Mouse (Mus musculus): ENCODE data around the gene Ptchd4. TPM values are rescaled to one million over a fixed set of nuclear protein-coding genes. Genes with fewer than 3 reads are reported as not detected.

Gene Ptchd4
- polyA plus RNA-seq, 1 experiment from 2014 or later = 13.3 TPM

GRCm38 (mm10) chr17:42374881-42375280 is 59.1 kb downstream of the Ptchd4 start:
- 91% methylated on average over 4 of the region's 4 CpGs for WGBS
- H3K27ac ChIP-seq = no peak overlapping the region
- no peaks in the 10 kb centered on the region for H3K4me1 ChIP-seq (replicated peaks; ENCODE audit: control insufficient read depth, insufficient read depth, low read length)
- no peaks in the 10 kb centered on the region for H3K36me3 ChIP-seq (replicated peaks; ENCODE audit: control insufficient read depth, insufficient read depth)
- H3K4me3 ChIP-seq (replicated peaks; ENCODE audit: low read length) = no peak overlapping the region
- DNase-seq (ENCODE audit: low spot score) (no peak), ATAC-seq (ENCODE audit: low FRiP score) (no peak)
- H3K9me3 ChIP-seq (ENCODE audit: control insufficient read depth, low read length) = no peaks in the 10 kb centered on the region
- H3K4me2 ChIP-seq (replicated peaks) = no peak overlapping the region
- H3K9ac ChIP-seq = no peak overlapping the region
- H3K27me3 ChIP-seq (ENCODE audit: control insufficient read depth, insufficient read depth, low read length) = no peaks in the 10 kb centered on the region

GRCm38 (mm10) chr17:42393086-42393485 is 77.3 kb downstream of the Ptchd4 start:
- Histone ChIP-seq H3K27me3 (ENCODE audit: control insufficient read depth, insufficient read depth, low read length) (no peaks in the 10 kb centered on the region), H3K36me3 (replicated peaks; ENCODE audit: control insufficient read depth, insufficient read depth) (no peaks in the 10 kb centered on the region), H3K27ac (no peak overlapping the region), H3K9ac (no peak overlapping the region), H3K4me2 (replicated peaks) (no peak overlapping the region), H3K9me3 (ENCODE audit: control insufficient read depth, low read length) (no peaks in the 10 kb centered on the region), H3K4me3 (replicated peaks; ENCODE audit: low read length) (no peak overlapping the region), H3K4me1 (replicated peaks; ENCODE audit: control insufficient read depth, insufficient read depth, low read length) (no peaks in the 10 kb centered on the region)
- ATAC-seq (ENCODE audit: low FRiP score) (no peak), DNase-seq (ENCODE audit: low spot score) (no peak)

- H3K4me3 ChIP-seq (replicated peaks; ENCODE audit: low read length) = no peak overlapping the region
- H3K4me2 ChIP-seq (replicated peaks) = no peak overlapping the region
- DNase-seq (ENCODE audit: low spot score) (no peak), ATAC-seq (ENCODE audit: low FRiP score) (no peak)
- no peak overlapping the region for H3K9ac ChIP-seq
- H3K36me3 ChIP-seq (replicated peaks; ENCODE audit: control insufficient read depth, insufficient read depth) = no peaks in the 10 kb centered on the region
- no peak overlapping the region for H3K27ac ChIP-seq
- no peaks in the 10 kb centered on the region for H3K4me1 ChIP-seq (replicated peaks; ENCODE audit: control insufficient read depth, insufficient read depth, low read length)
- no peaks in the 10 kb centered on the region for H3K27me3 ChIP-seq (ENCODE audit: control insufficient read depth, insufficient read depth, low read length)
- 90% methylated on average over 3 of the region's 3 CpGs for WGBS
- no peaks in the 10 kb centered on the region for H3K9me3 ChIP-seq (ENCODE audit: control insufficient read depth, low read length)
Measured at GRCm38 (mm10) chr17:42395299-42395698, 79.6 kb downstream of the Ptchd4 start.

- DNase-seq (ENCODE audit: low spot score) (no peak), ATAC-seq (ENCODE audit: low FRiP score) (no peak)
- Histone ChIP-seq H3K4me1 (replicated peaks; ENCODE audit: control insufficient read depth, insufficient read depth, low read length) (no peaks in the 10 kb centered on the region), H3K9me3 (ENCODE audit: control insufficient read depth, low read length) (no peaks in the 10 kb centered on the region), H3K9ac (no peak overlapping the region), H3K4me3 (replicated peaks; ENCODE audit: low read length) (no peak overlapping the region), H3K27me3 (ENCODE audit: control insufficient read depth, insufficient read depth, low read length) (no peaks in the 10 kb centered on the region), H3K4me2 (replicated peaks) (no peak overlapping the region), H3K36me3 (replicated peaks; ENCODE audit: control insufficient read depth, insufficient read depth) (no peaks in the 10 kb centered on the region), H3K27ac (no peak overlapping the region)
- 86% methylated on average over 1 of the region's 1 CpGs for WGBS
Measured at GRCm38 (mm10) chr17:42418449-42418848, 102.7 kb downstream of the Ptchd4 start.

- no peak for DNase-seq (ENCODE audit: low spot score)
- Histone ChIP-seq H3K9me3 (ENCODE audit: control insufficient read depth, low read length) (no peaks in the 10 kb centered on the region), H3K4me1 (replicated peaks; ENCODE audit: control insufficient read depth, insufficient read depth, low read length) (no peaks in the 10 kb centered on the region), H3K27ac (no peak overlapping the region), H3K27me3 (ENCODE audit: control insufficient read depth, insufficient read depth, low read length) (no peaks in the 10 kb centered on the region), H3K9ac (no peak overlapping the region), H3K36me3 (replicated peaks; ENCODE audit: control insufficient read depth, insufficient read depth) (no peaks in the 10 kb centered on the region), H3K4me3 (replicated peaks; ENCODE audit: low read length) (no peak overlapping the region), H3K4me2 (replicated peaks) (no peak overlapping the region)
- 100% methylated on average over 1 of the region's 1 CpGs for WGBS
- no peak for ATAC-seq (ENCODE audit: low FRiP score)
Measured at GRCm38 (mm10) chr17:42427961-42428360, 112.2 kb downstream of the Ptchd4 start.

GRCm38 (mm10) chr17:42430380-42430779 is 114.6 kb downstream of the Ptchd4 start:
- no peak for ATAC-seq (ENCODE audit: low FRiP score)

GRCm38 (mm10) chr17:42452235-42452634 is 136.5 kb downstream of the Ptchd4 start:
- H3K9ac ChIP-seq = no peak overlapping the region
- H3K9me3 ChIP-seq (ENCODE audit: control insufficient read depth, low read length) = no peaks in the 10 kb centered on the region
- no peak overlapping the region for H3K4me3 ChIP-seq (replicated peaks; ENCODE audit: low read length)
- DNase-seq (ENCODE audit: low spot score) = no peak
- 86% methylated on average over 2 of the region's 2 CpGs for WGBS
- ATAC-seq (ENCODE audit: low FRiP score) = no peak
- no peak overlapping the region for H3K4me2 ChIP-seq (replicated peaks)
- no peak overlapping the region for H3K27ac ChIP-seq
- H3K4me1 ChIP-seq (replicated peaks; ENCODE audit: control insufficient read depth, insufficient read depth, low read length) = no peaks in the 10 kb centered on the region
- H3K27me3 ChIP-seq (ENCODE audit: control insufficient read depth, insufficient read depth, low read length) = no peaks in the 10 kb centered on the region
- no peaks in the 10 kb centered on the region for H3K36me3 ChIP-seq (replicated peaks; ENCODE audit: control insufficient read depth, insufficient read depth)

More at GRCm38 (mm10) chr17:42430380-42430779, 114.6 kb downstream of the Ptchd4 start:
- Histone ChIP-seq H3K4me1 (replicated peaks; ENCODE audit: control insufficient read depth, insufficient read depth, low read length) (no peaks in the 10 kb centered on the region), H3K9me3 (ENCODE audit: control insufficient read depth, low read length) (no peaks in the 10 kb centered on the region), H3K27me3 (ENCODE audit: control insufficient read depth, insufficient read depth, low read length) (no peaks in the 10 kb centered on the region), H3K4me2 (replicated peaks) (no peak overlapping the region), H3K36me3 (replicated peaks; ENCODE audit: control insufficient read depth, insufficient read depth) (no peaks in the 10 kb centered on the region), H3K27ac (no peak overlapping the region), H3K4me3 (replicated peaks; ENCODE audit: low read length) (no peak overlapping the region), H3K9ac (no peak overlapping the region)
- 93% methylated on average over 2 of the region's 2 CpGs for WGBS
- no peak for DNase-seq (ENCODE audit: low spot score)

GRCm38 (mm10) chr17:42456441-42456840 is 140.7 kb downstream of the Ptchd4 start:
- Histone ChIP-seq H3K4me3 (replicated peaks; ENCODE audit: low read length) (no peak overlapping the region), H3K4me2 (replicated peaks) (no peak overlapping the region), H3K27ac (no peak overlapping the region), H3K9ac (no peak overlapping the region), H3K36me3 (replicated peaks; ENCODE audit: control insufficient read depth, insufficient read depth) (no peaks in the 10 kb centered on the region), H3K4me1 (replicated peaks; ENCODE audit: control insufficient read depth, insufficient read depth, low read length) (no peaks in the 10 kb centered on the region), H3K9me3 (ENCODE audit: control insufficient read depth, low read length) (no peaks in the 10 kb centered on the region), H3K27me3 (ENCODE audit: control insufficient read depth, insufficient read depth, low read length) (no peaks in the 10 kb centered on the region)
- WGBS = 80% methylated on average over 2 of the region's 2 CpGs
- DNase-seq (ENCODE audit: low spot score) = no peak
- ATAC-seq (ENCODE audit: low FRiP score) = no peak

GRCm38 (mm10) chr17:42462726-42463125 is 147.0 kb downstream of the Ptchd4 start:
- H3K9me3 ChIP-seq (ENCODE audit: control insufficient read depth, low read length) = no peaks in the 10 kb centered on the region

GRCm38 (mm10) chr17:42480173-42480991 is 164.6 kb downstream of the Ptchd4 start:
- Histone ChIP-seq H3K9ac (no peak overlapping the region), H3K9me3 (ENCODE audit: control insufficient read depth, low read length) (no peaks in the 10 kb centered on the region), H3K36me3 (replicated peaks; ENCODE audit: control insufficient read depth, insufficient read depth) (no peaks in the 10 kb centered on the region), H3K4me1 (replicated peaks; ENCODE audit: control insufficient read depth, insufficient read depth, low read length) (no peaks in the 10 kb centered on the region), H3K27ac (no peak overlapping the region), H3K4me3 (replicated peaks; ENCODE audit: low read length) (no peak overlapping the region), H3K27me3 (ENCODE audit: control insufficient read depth, insufficient read depth, low read length) (no peaks in the 10 kb centered on the region), H3K4me2 (replicated peaks) (no peak overlapping the region)
- DNase-seq (ENCODE audit: low spot score) (no peak), ATAC-seq (ENCODE audit: low FRiP score) (no peak)
- 72% methylated on average over 5 of the region's 5 CpGs for WGBS

More at GRCm38 (mm10) chr17:42462726-42463125, 147.0 kb downstream of the Ptchd4 start:
- no peaks in the 10 kb centered on the region for H3K27me3 ChIP-seq (ENCODE audit: control insufficient read depth, insufficient read depth, low read length)
- no peaks in the 10 kb centered on the region for H3K4me1 ChIP-seq (replicated peaks; ENCODE audit: control insufficient read depth, insufficient read depth, low read length)
- DNase-seq (ENCODE audit: low spot score) = no peak
- H3K4me2 ChIP-seq (replicated peaks) = no peak overlapping the region
- no peak overlapping the region for H3K27ac ChIP-seq
- no peak overlapping the region for H3K4me3 ChIP-seq (replicated peaks; ENCODE audit: low read length)
- no peak overlapping the region for H3K9ac ChIP-seq
- ATAC-seq (ENCODE audit: low FRiP score) = no peak
- no peaks in the 10 kb centered on the region for H3K36me3 ChIP-seq (replicated peaks; ENCODE audit: control insufficient read depth, insufficient read depth)

Measured in hindbrain, embryonic 14.5 days (tissue).